Mouse (Mus musculus): Measurements from ENCODE around the gene Mms19.

The Mms19 gene

GRCm38 (mm10) chr19:41998770-41999548, 18.0 kb upstream of the Mms19 start:
- peak in 1 of 2 experiments; percentile 52 for DNase-seq

GRCm38 (mm10) chr19:41997090-41997489, 16.1 kb upstream of the Mms19 start:
- no peak for DNase-seq

GRCm38 (mm10) chr19:41995483-41995882, 14.5 kb upstream of the Mms19 start:
- DNase-seq: no peak

- DNase-seq: no peak
These were observed 13.1 kb upstream of the Mms19 start for GRCm38 (mm10) chr19:41994023-41994422.

GRCm38 (mm10) chr19:41993484-41993883, 12.5 kb upstream of the Mms19 start:
- peak in 1 of 2 experiments; percentile 54 for DNase-seq

DNA sequence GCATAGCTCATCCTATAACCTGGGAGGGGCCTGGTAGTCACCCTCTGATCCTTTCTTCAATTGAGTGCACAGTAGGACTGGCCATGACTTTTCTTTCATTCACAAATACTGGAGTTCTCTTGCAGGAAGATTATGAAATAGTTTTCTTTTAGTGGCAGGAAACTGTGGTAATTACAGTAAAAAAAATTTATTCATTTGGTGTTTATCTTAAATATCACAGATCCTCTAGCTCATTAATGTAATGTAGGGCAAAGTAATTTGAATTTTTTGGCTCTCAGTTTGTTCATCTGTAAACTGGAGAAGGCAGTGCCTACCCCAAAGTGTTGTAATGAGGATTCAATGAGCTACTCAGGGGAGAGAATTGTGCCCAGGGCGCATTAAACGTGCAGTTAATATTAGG, 12.0 kb upstream of the Mms19 start:
- no peak for DNase-seq

- no peak for DNase-seq
These were observed 11.0 kb upstream of the Mms19 start for GRCm38 (mm10) chr19:41991926-41992477.

DNA sequence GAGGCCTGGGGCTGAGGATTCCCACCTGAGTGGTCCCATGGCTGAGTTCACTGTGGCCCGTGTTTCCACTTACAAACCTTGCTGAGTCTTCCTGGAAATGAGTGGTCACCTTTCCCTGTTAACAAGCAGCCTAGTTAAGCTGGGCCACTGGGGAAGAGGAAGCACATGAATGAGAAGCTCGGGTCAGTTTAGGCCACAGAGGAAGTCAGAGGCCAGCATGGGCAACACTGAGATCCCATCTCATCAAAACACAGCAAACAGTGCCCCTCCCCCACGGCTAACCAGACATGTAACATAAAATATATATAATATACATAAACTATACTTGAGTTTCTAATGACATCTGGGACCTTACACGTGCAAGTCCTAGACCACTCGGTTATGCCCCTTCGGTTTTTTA, 8.9 kb upstream of the Mms19 start:
- DNase-seq: no peak

DNA sequence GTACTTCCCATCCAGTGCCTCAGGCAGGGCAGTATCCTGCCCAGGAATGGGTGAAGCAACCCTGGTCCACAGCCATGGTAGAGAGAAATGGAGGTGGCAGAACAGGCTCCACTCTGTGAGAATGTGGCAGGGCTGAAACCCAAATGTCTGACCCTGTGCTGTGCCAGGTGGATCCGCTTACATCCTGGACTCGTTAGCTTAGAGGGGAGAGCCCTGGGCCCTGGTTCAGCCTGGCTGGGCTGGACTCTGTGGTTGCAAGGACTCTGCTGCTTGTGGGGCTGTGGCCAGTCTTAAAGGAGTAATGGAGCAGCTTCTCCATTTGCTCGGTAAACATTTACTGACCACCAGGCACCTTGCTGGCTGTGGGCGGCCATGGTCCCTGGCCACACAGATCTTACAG, 6.2 kb upstream of the Mms19 start:
- DNase-seq: no peak

- DNase-seq: no peak
These were observed 5.0 kb upstream of the Mms19 start for GRCm38 (mm10) chr19:41985994-41986393.

DNA sequence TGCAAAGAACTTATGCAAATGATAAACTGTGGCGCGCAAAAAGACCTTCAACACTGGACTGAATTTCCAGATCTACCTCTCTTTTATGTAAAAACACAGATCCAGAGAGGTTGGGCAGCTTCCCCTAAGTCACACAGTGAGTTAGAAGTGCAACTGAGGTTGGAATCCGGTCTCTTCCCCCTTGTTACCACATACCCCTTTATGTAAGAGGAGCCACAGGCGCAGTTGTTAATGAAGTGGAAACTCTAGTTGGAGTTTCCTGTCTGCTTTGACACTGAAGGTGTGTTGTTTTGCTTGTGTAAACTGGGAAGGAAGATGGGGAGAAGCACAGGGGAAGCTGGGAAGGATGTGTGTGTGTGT, 1.8 kb upstream of the Mms19 start:
- DNase-seq: no peak

DNA sequence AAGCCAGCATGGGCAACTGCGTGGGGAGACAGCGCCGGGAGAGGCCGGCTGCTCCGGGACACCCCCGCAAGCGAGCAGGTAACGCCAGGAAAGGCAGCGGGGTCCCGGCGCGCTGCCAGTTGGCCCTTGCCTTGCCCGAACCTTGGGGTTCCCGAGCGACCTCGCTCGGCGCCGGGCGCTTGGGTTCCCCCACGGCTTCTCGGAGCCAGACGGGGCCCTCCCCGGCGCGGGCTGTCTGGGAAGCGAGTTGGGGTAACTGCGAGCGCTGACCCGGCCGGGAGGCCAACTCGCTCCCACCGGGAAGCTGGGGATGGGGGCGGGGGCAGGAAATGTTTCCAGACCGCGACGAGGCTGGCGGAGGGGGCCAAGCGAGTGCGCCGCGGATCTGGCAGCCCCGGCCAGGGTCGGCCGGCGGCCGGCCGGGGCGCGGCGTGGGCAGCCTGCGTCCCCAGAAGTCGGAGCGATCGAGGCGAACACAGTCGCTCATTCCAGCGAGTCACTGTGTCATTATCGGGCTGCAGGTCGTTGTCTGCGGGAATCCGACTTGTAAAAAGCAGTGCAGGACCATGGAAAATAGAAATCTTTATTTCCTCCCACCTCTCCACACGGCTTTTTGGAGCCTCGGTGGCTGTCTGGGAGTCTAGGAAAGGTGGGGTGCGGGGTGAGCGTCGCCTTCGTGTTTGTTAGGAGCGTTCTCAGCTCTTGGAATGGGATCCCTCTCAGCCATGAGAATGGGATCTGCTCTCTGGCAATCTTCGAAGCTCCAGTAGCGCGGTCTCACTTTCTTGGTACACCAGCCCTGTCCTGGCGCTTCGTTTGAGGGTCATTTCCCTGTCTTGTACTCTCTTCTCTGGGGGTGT, 1.2 kb upstream of the Mms19 start:
- DNase-seq: peak; percentile 83 to 87

DNA sequence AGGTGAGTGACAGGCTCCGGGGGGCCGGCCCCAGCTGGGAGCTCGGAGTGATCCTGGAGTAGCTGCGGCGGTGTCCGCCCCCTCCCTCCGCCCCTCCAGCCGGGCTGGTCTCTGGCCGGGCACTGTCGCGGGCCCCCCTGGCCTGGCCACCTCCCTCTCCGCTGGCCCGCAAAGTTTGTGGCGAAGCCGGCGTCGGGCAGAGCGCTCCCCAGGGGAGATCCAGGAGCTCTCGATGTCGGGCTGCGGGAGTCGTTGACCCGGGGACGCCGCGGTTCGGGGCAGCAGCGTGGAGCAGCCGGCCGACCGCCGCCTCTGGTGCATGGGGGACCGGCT, 604 bp upstream of the Mms19 start, which contains the start of gene Ubtd1:
TSS of gene Ubtd1 (plus strand) at position 169 of the 333 bp plus-strand sequence.
- DNase-seq: no peak

GRCm38 (mm10) chr19:41980422-41980818, 537 bp downstream of the Mms19 start:
- DNase-seq: no peak

DNA sequence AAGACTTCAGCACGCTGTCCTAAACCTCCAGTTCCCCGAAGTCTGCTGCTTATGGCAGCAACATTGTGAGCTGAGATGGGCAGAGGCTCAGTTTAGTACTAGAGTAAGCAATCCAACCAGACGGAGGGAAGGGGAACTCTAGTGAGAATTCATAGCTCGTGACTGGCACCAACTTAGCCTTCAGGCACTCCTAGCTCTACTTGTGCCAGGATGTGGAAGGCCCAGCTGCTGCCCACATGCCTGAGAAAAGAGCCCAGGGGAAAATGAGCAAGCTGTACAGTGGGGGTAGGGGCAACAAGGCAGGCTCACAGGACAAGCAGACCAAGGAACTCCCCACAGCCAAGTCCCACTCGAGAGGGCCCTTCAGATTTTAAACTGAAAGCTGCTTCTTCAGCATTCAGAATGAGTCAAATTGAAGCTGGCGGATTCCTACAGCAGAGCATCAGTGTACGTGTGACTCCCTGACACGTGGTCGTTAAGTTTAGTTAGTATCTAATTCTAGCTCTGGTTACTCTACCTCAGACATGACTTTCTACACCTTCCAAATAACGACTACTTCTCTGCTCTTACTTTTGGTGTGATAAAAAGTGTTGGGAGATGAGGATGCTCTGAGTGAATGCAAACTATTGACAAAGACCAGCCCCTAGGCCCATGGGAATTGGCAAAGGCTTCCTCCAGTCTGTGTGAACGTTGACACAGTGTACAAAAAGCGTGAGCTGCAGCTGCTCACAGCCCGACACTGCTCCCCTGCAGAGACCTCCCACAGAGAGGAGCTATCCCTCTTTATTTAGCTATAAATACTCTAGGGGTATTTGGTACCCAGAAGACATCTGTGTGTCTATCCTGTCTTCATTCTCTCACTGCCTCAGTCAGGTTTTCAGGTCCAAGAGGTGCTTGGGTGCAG, 6.8 kb downstream of the Mms19 start:
- DNase-seq: no peak

GRCm38 (mm10) chr19:41969618-41970017, 11.3 kb downstream of the Mms19 start:
- no peak for DNase-seq

DNA sequence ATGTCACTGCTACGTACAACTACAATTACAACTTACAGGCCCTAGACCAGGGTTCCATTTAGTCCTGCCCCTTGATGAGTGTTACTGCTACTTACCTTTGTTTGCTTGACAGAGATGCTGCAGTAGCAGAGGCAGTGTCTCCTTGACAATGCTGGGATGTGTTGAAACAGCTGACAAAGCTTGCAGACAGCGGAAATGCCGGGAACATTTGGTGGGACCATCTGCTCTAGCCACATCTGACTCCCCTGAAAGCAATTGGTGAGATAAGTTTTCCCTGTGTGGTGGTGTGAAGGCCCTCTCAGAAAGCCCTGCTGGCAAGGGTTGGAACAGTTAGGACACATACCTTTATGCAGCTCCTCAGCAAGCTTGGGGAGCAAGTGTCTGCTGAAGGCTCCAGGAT, 27.4 kb downstream of the Mms19 start:
- no peak for DNase-seq

DNA sequence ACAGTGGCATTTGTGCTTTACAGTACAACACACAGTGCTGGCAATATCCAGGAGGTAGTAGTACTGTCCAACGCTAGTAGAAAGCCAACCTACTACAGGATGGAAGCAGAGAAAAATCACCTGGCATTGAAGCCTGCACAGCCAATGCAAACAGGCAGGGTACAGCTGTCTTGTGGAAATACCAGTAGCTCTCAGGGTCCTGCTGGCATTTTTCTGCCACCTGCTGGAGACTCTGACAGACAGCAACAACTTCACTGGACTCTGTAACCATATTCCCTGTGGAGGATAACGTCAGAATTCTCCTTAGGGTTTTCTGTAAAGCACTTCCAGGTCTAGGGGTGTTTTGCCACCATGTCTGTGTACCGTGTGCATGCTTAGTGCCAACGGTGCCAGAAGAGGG, 28.7 kb downstream of the Mms19 start:
- DNase-seq: no peak

- no peak for DNase-seq
These were observed 37.1 kb downstream of the Mms19 start for GRCm38 (mm10) chr19:41943841-41944240.

DNA sequence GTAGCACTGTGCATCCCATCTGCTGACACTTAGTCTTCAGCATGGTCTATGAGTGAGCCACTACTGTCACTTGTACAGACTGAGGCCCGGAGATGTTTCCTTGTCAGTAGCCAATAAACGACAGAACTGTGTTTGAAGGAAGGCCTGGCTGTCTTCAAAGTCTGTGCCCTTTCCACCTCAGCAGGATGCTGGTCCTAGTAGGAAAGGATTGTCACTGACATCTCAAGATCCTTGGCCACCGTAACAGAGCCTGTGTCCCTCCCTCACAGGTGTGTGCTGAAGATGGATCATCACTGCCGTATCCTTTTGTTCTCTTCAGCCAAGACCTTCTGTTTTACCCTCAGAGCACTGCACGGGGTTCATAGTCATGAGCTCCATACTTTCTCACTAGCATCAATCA, 42.4 kb downstream of the Mms19 start:
- DNase-seq: no peak

DNA sequence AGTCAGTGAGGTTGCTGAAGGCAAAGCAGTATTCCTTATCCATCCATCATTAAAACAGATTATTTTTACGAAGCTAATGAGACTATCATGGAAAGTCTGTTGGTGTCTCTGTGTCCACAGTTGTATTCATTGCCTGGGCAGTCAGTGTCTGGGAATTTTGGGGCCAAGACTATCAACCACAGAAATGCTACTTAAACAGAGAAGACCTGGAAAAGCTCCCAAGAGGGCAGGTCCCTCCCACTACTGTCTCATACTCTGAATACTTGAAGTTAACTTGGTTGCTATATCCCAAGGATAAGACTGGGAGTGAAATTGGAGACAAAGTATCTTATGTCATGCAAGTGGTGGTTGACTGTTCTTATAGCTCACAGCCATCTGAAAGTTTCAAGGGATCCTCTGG, 45.0 kb downstream of the Mms19 start:
- DNase-seq: no peak

- DNase-seq: peak in 1 of 2 experiments; percentile 29
These were observed 46.8 kb downstream of the Mms19 start for GRCm38 (mm10) chr19:41934124-41934523.

Measured in cerebellum, postnatal 25 days (tissue).